Mouse (Mus musculus) MEL (cell line): ENCODE results near the gene Cyp4f16. TPM values are rescaled to one million over a fixed set of nuclear protein-coding genes. Genes with fewer than 3 reads are reported as not detected.
"Not testable (repeated sequence)": the region's sequence is repeated elsewhere in the genome, so short reads cannot be mapped to it uniquely, and the experiment has no call there.

Experiments
- DNase-seq: peaks from one replicate; pipeline ENCODE4 v3.0.0; 2011; ENCODE audit warnings: low read depth, low spot score
- H3K27ac ChIP-seq: 2 replicates; pipeline ENCODE4 v1.5.1; 2012; ENCODE audit warnings: low read depth, mild to moderate bottlenecking, control low read depth, low read length, moderate library complexity; ENCODE audit not compliant: control insufficient read depth
- H3K27me3 ChIP-seq, 2 experiments: fragments of 150-350 bp in 1 of 2; sonication (generic) in 1 of 2; 2 replicates each; pipeline ENCODE4 v1.6.1; 2012; ENCODE audit warnings: low read length in 2 of 2, mild to moderate bottlenecking in 2 of 2, improper control_type of control experiment in 1 of 2, moderate library complexity in 1 of 2; ENCODE audit not compliant: insufficient read depth in 2 of 2, control insufficient read depth in 1 of 2
- H3K36me3 ChIP-seq, 2 experiments: 2 replicates each; pipeline ENCODE4 v1.6.1; 2012 to 2014; ENCODE audit warnings: low read length in 2 of 2, improper control_type of control experiment in 1 of 2, inconsistent platforms in 1 of 2, mild to moderate bottlenecking in 1 of 2; ENCODE audit not compliant: insufficient read depth in 2 of 2, control insufficient read depth in 1 of 2
- H3K4me1 ChIP-seq, 2 experiments: fragments of 150-350 bp in 1 of 2; sonication (generic) in 1 of 2; 2 replicates each; pipeline ENCODE4 v1.6.1; 2012; ENCODE audit warnings: low read length in 2 of 2, improper control_type of control experiment in 1 of 2, mild to moderate bottlenecking in 1 of 2; ENCODE audit not compliant: insufficient read depth in 2 of 2, control insufficient read depth in 1 of 2
- H3K4me3 ChIP-seq, 2 experiments: fragments of 150-350 bp in 1 of 2; sonication (generic) in 1 of 2; 2 replicates each; pipeline ENCODE4 v1.5.1; 2012; ENCODE audit warnings: low read depth in 2 of 2, low read length in 2 of 2, mild to moderate bottlenecking in 2 of 2, moderate library complexity in 2 of 2, control low read depth in 1 of 2, improper control_type of control experiment in 1 of 2; ENCODE audit not compliant: control insufficient read depth in 1 of 2, insufficient read depth in 1 of 2
- H3K79me2 ChIP-seq: 2 replicates; pipeline ENCODE4 v1.6.1; 2012; ENCODE audit warnings: mild to moderate bottlenecking, low read length, moderate library complexity; ENCODE audit not compliant: control insufficient read depth, poor library complexity, insufficient read depth
- H3K9ac ChIP-seq: 2 replicates; pipeline ENCODE4 v1.6.1; 2012; ENCODE audit warnings: low read depth, mild to moderate bottlenecking, control low read depth, low read length, moderate library complexity; ENCODE audit not compliant: control insufficient read depth, poor library complexity, severe bottlenecking
- H3K9me3 ChIP-seq: fragments of 150-350 bp; sonication (generic); replicated peaks from 2 replicates; pipeline ENCODE4 v1.6.1; 2012; ENCODE audit warnings: mild to moderate bottlenecking, low read length, improper control_type of control experiment, moderate library complexity; ENCODE audit not compliant: insufficient read depth
- BHLHE40 ChIP-seq: IDR thresholded peaks from 2 replicates; pipeline ENCODE4 v1.6.1; 2012; ENCODE audit warnings: low read depth, mild to moderate bottlenecking, inconsistent platforms, low read length, improper control_type of control experiment, borderline replicate concordance
- EP300 ChIP-seq, 2 experiments: IDR thresholded peaks; 2 replicates each; pipeline ENCODE4 v1.6.1; 2011; ENCODE audit warnings: improper control_type of control experiment in 2 of 2, low read length in 2 of 2, low read depth in 1 of 2, mild to moderate bottlenecking in 1 of 2
- RAD21 ChIP-seq: IDR thresholded peaks from 2 replicates; pipeline ENCODE4 v1.6.1; 2011; ENCODE audit warnings: mild to moderate bottlenecking, low read depth, low read length, improper control_type of control experiment
- TCF12 ChIP-seq: IDR thresholded peaks from 2 replicates; pipeline ENCODE4 v1.6.1; 2014; ENCODE audit warnings: low read depth, mild to moderate bottlenecking, inconsistent platforms, low read length, improper control_type of control experiment, moderate library complexity
- polyA plus RNA-seq, 2 experiments: library from polyadenylated mRNA; stranded (reverse) in 1 of 2; unstranded in 1 of 2; fragments of >175 nt in 1 of 2; fragments of >200 nt in 1 of 2; gene quantifications; 2 replicates each; pipeline versions ENCODE4 v1.2.1 to v1.2.4; 2012; ENCODE audit warnings: low replicate concordance in 2 of 2, low read depth in 1 of 2; ENCODE audit not compliant: insufficient read length in 2 of 2, insufficient read depth in 1 of 2, missing spikeins in 1 of 2
- total RNA-seq: library from RNA; depleted of rRNA; stranded (reverse); fragments of 300-350 nt; gene quantifications from 2 replicates; pipeline ENCODE4 v1.2.3, GENCODE M21; 2012

Cyp4f16 gene
- total and polyA plus RNA-seq, 3 experiments, result 5.7 to 10.0 TPM; not detected in 1

DNA sequence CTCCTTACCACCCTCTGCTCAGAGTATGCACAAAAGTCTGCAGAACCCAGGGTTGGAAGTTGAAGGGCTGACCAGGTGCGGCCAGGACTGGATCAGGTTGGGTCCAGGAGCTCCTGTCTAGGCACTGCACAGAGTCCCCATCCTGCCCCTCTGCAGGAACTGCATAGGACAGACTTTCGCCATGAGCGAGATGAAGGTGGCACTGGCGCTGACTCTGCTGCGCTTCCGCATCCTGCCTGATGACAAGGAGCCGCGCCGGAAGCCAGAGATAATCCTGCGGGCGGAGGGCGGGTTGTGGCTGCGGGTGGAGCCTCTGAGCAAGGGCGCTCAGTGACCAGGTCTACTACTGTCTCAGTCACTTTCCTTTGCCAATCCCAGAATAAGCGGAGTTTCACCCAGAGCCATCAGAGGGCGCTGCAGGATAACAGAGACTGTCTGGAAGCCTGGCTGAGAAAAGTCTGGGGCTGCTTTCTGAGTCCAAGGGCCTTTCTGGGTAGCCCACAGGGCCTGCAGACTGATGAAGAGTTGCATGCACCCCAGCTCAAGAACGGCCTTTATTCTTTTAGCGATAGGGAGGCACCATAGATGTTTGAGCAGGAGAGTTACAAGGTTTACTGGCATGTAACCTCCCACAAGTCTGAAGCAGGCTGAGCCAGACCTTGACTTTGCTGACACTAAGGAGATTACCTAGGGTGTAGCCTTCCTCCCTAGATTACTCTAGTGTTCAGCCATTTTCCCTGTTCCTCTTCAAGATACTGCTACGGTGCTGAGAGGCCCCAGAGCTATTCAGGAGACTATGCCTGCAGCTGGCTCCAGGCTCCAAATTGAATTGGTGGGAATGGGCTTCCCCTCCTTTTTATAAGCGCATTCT is 14.8 kb downstream of the Cyp4f16 start (continued):
- TF ChIP-seq TCF12 (peak; percentile 59; the same call in 1 of the 2 replicates), EP300 (IDR thresholded peaks at IDR 0.05; ENCODE audit: low read depth in 1 of 2, low read length in 2 of 2) (peak in 1 of 2 experiments; percentile 49; a peak in 2 of 4 replicates), BHLHE40 (no peak), RAD21 (peak; percentile 86)

DNA sequence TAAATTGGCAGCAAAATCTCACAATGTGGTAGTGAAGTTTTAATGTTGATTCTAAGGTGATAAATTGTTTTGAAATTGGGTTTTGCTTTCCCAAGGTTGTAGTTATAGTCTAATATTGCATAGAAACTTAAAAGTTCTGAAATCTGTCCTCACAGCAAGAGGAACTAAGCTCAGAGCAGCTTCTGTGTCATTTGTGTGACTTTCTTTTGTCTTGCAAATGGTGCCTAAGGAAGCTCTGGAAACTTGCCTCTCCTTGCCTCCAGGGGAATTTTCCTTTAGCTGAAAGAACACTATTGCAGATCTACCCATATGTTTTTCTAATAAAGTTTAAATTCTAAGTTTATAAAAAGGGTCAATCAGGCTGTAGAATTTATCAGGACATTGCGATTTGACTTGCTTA is 16.7 kb downstream of the Cyp4f16 start:
- not testable (repeated sequence) for H3K4me3 ChIP-seq, H3K36me3 ChIP-seq, H3K4me1 ChIP-seq, H3K79me2 ChIP-seq, H3K27me3 ChIP-seq, H3K9ac ChIP-seq, H3K9me3 ChIP-seq, DNase-seq, H3K27ac ChIP-seq

DNA sequence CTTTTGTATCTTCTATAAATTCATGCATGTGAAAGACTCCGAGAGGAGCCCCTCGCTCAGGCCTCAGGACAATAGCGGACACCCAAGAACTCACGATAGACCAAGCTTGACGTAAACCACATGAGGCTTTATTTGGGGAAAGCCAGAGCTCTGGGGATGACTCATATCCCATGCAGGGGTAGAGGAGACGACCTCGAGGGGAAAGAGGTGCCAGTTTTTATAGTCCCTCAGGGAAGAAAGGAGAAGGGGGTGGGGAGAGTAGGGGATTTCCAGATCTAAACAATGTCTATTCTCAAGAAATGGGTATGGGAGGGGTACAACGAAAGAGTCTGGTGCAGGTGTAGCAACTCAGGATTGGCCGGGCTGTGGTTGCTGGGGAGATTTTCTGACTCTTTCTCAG is 18.0 kb downstream of the Cyp4f16 start:
- H3K27ac ChIP-seq, H3K27me3 ChIP-seq, DNase-seq, H3K9ac ChIP-seq, H3K79me2 ChIP-seq, H3K9me3 ChIP-seq, H3K4me1 ChIP-seq, H3K4me3 ChIP-seq, H3K36me3 ChIP-seq: not testable (repeated sequence)

DNA sequence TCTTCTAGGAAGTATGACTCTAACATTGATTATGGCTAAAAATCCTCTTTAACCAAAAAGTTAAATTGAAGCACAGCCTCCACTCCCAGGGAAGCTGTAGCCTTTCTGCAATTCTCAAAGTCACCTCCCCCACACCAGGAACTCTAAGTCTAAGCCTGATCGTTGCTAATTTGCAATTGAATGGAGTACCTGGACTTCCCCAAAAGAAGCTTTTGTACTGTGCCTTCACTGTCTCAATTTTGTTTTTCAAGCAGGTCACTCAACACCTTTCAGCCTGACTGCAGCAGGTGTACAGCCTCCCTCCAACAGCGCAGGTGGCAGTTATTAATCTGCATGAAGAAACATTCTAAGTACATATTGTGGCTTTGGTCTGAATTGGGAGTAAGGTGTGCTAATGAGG is 26.9 kb downstream of the Cyp4f16 start:
- not testable (repeated sequence) for H3K9ac ChIP-seq, H3K9me3 ChIP-seq, H3K4me1 ChIP-seq, H3K27ac ChIP-seq, DNase-seq, H3K4me3 ChIP-seq, H3K27me3 ChIP-seq, H3K36me3 ChIP-seq, H3K79me2 ChIP-seq

DNA sequence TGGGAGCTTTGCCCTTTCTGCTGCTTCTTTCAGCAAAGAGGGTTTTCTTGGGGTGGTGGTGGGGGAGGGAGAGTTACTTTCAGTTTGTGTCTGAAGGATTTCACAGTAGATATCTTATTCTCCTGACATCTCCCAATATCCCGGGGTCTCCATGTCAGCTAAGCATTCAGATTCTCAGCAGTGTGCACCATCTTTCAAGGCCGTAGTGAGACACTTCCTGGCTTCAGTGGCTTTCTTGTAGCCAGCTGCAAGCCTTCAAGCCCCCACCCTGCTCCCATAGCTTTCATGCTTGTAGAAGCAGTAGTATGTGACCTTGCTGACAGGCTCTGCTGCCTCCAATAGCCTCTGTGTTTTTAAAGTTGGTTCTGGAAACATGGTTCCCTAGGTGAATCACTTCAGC is 36.9 kb downstream of the Cyp4f16 start:
- not testable (repeated sequence) for H3K79me2 ChIP-seq, DNase-seq, H3K9me3 ChIP-seq, H3K4me3 ChIP-seq, H3K9ac ChIP-seq, H3K36me3 ChIP-seq, H3K4me1 ChIP-seq, H3K27ac ChIP-seq, H3K27me3 ChIP-seq
